Comparison of ENCODE assay signal across 14 mouse cellular contexts in genomic region chr15:27067691-27068090, GRCm38 (mm10).
"Had no signal": no experiment of that assay in that cellular context is flagged by ENCODE, and none has a peak within 500 bp of the region (broad histone marks: within the 10 kb centered on the region; RNA-seq: fewer than 3 reads in every experiment).

No protein-coding gene starts in this region.

- DNase-seq: kidney, adult 18-20 months; kidney, postnatal 10 days; kidney, postnatal 4 days; lung, postnatal 36 days; right cerebral cortex, postnatal 14 days; thymus, adult 2 months; thymus, postnatal 25 days had no signal

- H3K27me3 ChIP-seq: limb, embryonic 15.5 days; liver, embryonic 12.5 days; megakaryocyte, embryonic 14.5 days; stomach, embryonic 15.5 days had no signal

- H3K4me3 ChIP-seq: layer of hippocampus, adult 2 months; limb, embryonic 15.5 days; liver, embryonic 12.5 days; megakaryocyte, embryonic 14.5 days; stomach, embryonic 15.5 days had no signal

- H3K36me3 ChIP-seq: limb, embryonic 15.5 days; liver, embryonic 12.5 days; stomach, embryonic 15.5 days had no signal

- H3K27ac ChIP-seq: layer of hippocampus, adult 2 months; limb, embryonic 15.5 days; liver, embryonic 12.5 days; stomach, embryonic 15.5 days had no signal

- H3K4me2 ChIP-seq: limb, embryonic 15.5 days; liver, embryonic 12.5 days; midbrain, embryonic 11.5 days; stomach, embryonic 15.5 days had no signal

- H3K4me1 ChIP-seq: limb, embryonic 15.5 days; liver, embryonic 12.5 days; megakaryocyte, embryonic 14.5 days; stomach, embryonic 15.5 days had no signal

- H3K9ac ChIP-seq: limb, embryonic 15.5 days; liver, embryonic 12.5 days; stomach, embryonic 15.5 days had no signal

- ATAC-seq: liver, embryonic 12.5 days; midbrain, embryonic 16.5 days had no signal

- H3K9me3 ChIP-seq: limb, embryonic 15.5 days; liver, embryonic 12.5 days; megakaryocyte, embryonic 14.5 days; stomach, embryonic 15.5 days had no signal
